25 mouse cellular contexts compared by ENCODE assay signal in the genomic region with DNA sequence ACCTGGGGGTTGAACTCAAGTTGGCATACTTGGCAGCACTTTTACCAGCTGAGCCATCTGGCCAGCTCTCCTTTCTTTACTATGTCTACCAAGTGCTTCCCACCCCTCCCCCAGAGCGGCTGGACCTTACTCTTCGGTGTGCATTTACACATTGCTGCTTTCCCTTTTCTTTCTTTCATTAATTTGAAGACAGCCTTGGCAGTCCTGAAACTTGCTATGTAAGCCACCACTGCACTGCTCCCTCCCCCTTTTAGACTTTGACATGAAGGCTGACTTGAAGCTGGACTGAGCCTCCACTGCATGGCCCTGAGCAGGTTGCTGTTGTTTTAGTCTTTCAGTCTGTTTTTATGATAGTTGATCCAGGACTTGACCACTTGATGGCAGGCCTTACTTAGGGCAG. TPM values are rescaled to one million over a fixed set of nuclear protein-coding genes. Genes with fewer than 3 reads are reported as not detected.
A peak's percentile ranks its signal among the peaks of the same experiment; 100 is the strongest.
DNase-seq lines count a peak whose midpoint lies in the region; ATAC-seq lines count a peak whose summit lies in the region.
"Had no signal": no experiment of that assay in that cellular context is flagged by ENCODE, and none has a peak within 500 bp of the region (broad histone marks: within the 10 kb centered on the region; RNA-seq: fewer than 3 reads in every experiment).

No protein-coding gene starts in this region.

- H3K4me2 ChIP-seq in kidney, embryonic 16.5 days (replicated peaks; ENCODE audit: low read depth, low read length), result no peak overlapping the region
- H3K4me2 ChIP-seq: embryonic facial prominence, embryonic 12.5 days; heart, embryonic 12.5 days; hindbrain, embryonic 12.5 days; midbrain, embryonic 12.5 days; neural tube, embryonic 13.5 days had no signal

- H3K36me3 ChIP-seq in kidney, embryonic 16.5 days (ENCODE audit: insufficient read depth, low read length), result peaks cover 22% of the 10 kb centered on the region

- WGBS in kidney, embryonic 16.5 days, result 97% methylated on average over 2 of the region's 2 CpGs

- H3K4me1 ChIP-seq in kidney, embryonic 16.5 days (ENCODE audit: insufficient read depth, low read length), result no peaks in the 10 kb centered on the region
- H3K4me1 ChIP-seq: embryonic facial prominence, embryonic 12.5 days; hindbrain, embryonic 12.5 days; midbrain, embryonic 12.5 days; neural tube, embryonic 13.5 days had no signal

- no peak for ATAC-seq in kidney, embryonic 16.5 days (ENCODE audit: low FRiP score, low TSS enrichment)
- ATAC-seq: forebrain, embryonic 16.5 days had no signal

- peak; percentile 80 for DNase-seq in kidney, adult 11 months
- peak; percentile 47 for DNase-seq in testis, postnatal 10 days (ENCODE audit: low spot score)
- no peak for DNase-seq in testis, postnatal 14 days (ENCODE audit: low spot score)
- DNase-seq in kidney, adult 9 months, result peak; percentile 82
- peak; percentile 44 for DNase-seq in naive thymus-derived CD4-positive, alpha-beta T cell, adult 2 months (ENCODE audit: low read depth)
- DNase-seq in cerebellum, adult 9-10 months, result no peak
- no peak for DNase-seq in left cerebral cortex, adult 11 months (ENCODE audit: low spot score)
- DNase-seq: B cell, adult 2 months; cerebellum, adult 8-10 months; heart, postnatal 14 days; lung, adult 18-20 months; thymus, postnatal 25 days had no signal

- H3K9me3 ChIP-seq in kidney, embryonic 16.5 days (ENCODE audit: low read length), result no peaks in the 10 kb centered on the region
- H3K9me3 ChIP-seq: embryonic facial prominence, embryonic 12.5 days; heart, embryonic 12.5 days; hindbrain, embryonic 12.5 days; midbrain, embryonic 12.5 days; neural tube, embryonic 13.5 days had no signal

- no peak overlapping the region for H3K9ac ChIP-seq in kidney, embryonic 16.5 days (replicated peaks; ENCODE audit: low read length)
- H3K9ac ChIP-seq: embryonic facial prominence, embryonic 12.5 days; heart, embryonic 12.5 days; hindbrain, embryonic 12.5 days; midbrain, embryonic 12.5 days; neural tube, embryonic 13.5 days had no signal

- H3K4me3 ChIP-seq in kidney, embryonic 16.5 days (ENCODE audit: low read length), result no peak overlapping the region
- H3K4me3 ChIP-seq: embryonic facial prominence, embryonic 12.5 days; erythroblast, embryonic 14.5 days; heart, embryonic 12.5 days; hindbrain, embryonic 12.5 days; midbrain, embryonic 12.5 days; neural tube, embryonic 13.5 days had no signal

- H3K27me3 ChIP-seq in kidney, embryonic 16.5 days (ENCODE audit: insufficient read depth, low read length), result no peaks in the 10 kb centered on the region
- H3K27me3 ChIP-seq: embryonic facial prominence, embryonic 12.5 days; heart, embryonic 12.5 days; hindbrain, embryonic 12.5 days; midbrain, embryonic 12.5 days; neural tube, embryonic 13.5 days had no signal

- H3K27ac ChIP-seq in kidney, embryonic 16.5 days (ENCODE audit: low read length), result no peak overlapping the region
- H3K27ac ChIP-seq: embryonic facial prominence, embryonic 12.5 days; hindbrain, embryonic 12.5 days; macrophage; midbrain, embryonic 12.5 days; neural tube, embryonic 13.5 days had no signal

RNA-seq across cellular contexts. Expression of gene Skp1a, which starts 17.7 kb away (rescaled TPM):
- 742 and 792 TPM in 2 replicates for polyA plus RNA-seq in kidney, embryonic 16.5 days (2015; fragmentation: Nextera tagmentation; extraction: Ambion mirVana)

RNA-seq across cellular contexts. Expression of gene Tcf7, which starts 33.4 kb away (rescaled TPM):
- polyA plus RNA-seq in kidney, embryonic 16.5 days (2015; fragmentation: Nextera tagmentation; extraction: Ambion mirVana), result 5.6 and 7.1 TPM in 2 replicates

RNA-seq across cellular contexts. Expression of gene Olfr1371, which starts 35.7 kb away (rescaled TPM):
- polyA plus RNA-seq in kidney, embryonic 16.5 days (2015; fragmentation: Nextera tagmentation; extraction: Ambion mirVana), result not detected in 2 replicates
- polyA plus RNA-seq: embryonic facial prominence, embryonic 12.5 days; erythroblast, embryonic 14.5 days; forebrain, embryonic 16.5 days; heart, embryonic 12.5 days; hindbrain, embryonic 12.5 days; intestine, embryonic 14.5 days; liver, adult 2 months; macrophage; midbrain, embryonic 12.5 days; neural tube, embryonic 13.5 days; spleen, adult 2 months; stomach, embryonic 14.5 days had no signal

Comparison
In these comparisons a context has a peak if more than half of its experiments do, and no peak if none do; other contexts are left out.
1. DNase-seq: peak in kidney, adult 11 months (single experiment), testis, postnatal 10 days (single experiment), kidney, adult 9 months (single experiment) and naive thymus-derived CD4-positive, alpha-beta T cell, adult 2 months (single experiment); none in testis, postnatal 14 days (single experiment), cerebellum, adult 9-10 months (single experiment) and left cerebral cortex, adult 11 months (single experiment).